Mouse (Mus musculus) E14TG2a.4 (cell line): ENCODE results near the gene Slc35e3.

Source experiments
- CTCF ChIP-seq: conservative IDR thresholded peaks from 2 replicates; pipeline ENCODE4 v1.5.1; 2014; ENCODE audit warnings: low read length
- NANOG ChIP-seq: IDR thresholded peaks from 2 replicates; pipeline ENCODE4 v1.6.1; 2014; ENCODE audit warnings: borderline replicate concordance, low read length, mixed read lengths

DNA sequence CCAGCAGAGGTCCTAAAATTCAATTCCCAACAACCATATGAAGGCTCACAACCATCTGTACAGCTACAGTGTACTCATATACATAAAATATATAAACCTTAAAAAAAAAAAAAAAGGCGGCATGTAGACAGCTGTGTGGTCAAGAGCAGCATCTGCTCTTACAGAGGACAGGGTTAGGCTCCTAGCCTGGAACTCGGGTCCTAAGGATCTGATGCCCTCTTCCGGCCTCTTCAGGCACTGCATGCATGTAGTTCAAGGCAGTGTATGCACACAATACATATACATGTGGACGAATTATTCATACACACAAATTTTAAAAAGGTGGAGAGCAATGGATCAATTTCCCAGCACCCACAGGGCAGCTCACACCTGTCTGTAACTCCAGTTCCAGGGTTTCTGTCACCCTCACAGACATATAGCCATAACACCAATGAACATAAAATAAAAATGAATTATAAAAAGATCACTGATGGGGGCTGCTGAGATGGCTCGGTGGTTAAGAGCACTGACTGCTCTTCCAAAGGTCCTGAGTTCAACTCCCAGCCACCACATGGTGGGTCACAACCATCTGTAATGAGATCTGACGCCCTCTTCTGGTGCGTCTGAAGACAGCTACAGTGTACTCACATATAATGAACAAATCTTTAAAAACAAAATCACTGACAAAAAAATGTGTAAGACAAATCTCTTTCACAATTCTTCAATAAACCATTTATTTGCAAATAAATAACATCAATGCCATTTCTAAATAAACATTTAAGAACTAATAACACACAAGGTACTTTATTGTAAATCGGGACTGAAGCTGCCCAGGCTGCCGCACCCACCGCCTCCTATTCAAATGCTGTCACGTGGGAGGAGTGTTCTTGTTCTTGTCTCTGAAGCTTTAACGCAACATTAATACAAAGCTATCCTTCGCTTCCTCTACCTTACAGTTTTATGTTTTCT is 57.7 kb downstream of the Slc35e3 start:
- TF ChIP-seq CTCF (peak; percentile 60), NANOG (no peak)
